Mouse (Mus musculus): ENCODE results near the gene Tex2. TPM values are rescaled to one million over a fixed set of nuclear protein-coding genes. Genes with fewer than 3 reads are reported as not detected.

The Tex2 gene
- polyA plus RNA-seq, 1 experiment = 33.0 TPM

- WGBS = 86% methylated on average over 4 of the region's 4 CpGs
Observed at GRCm38 (mm10) chr11:106485611-106486010, 127.6 kb downstream of the Tex2 start.

DNA sequence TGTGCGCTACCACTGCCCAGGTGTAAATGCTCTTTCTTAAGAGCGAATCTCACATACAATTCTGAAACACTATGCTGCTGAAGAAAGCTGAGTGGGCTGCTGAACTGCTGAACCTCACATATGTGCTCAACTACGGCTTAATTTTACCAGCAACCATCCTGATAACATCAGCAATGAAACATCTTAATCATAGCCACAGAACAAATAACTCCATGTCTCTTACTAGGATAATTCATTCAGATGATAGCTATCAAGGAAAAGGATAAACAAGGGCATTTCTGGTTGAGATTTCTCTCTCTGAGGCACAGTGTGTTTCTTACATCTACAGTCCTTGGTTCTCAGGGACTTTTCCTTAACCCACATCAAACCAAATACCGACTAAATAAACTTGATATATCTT is 128.3 kb downstream of the Tex2 start:
- 91% methylated on average over 4 of the region's 4 CpGs for WGBS

More at GRCm38 (mm10) chr11:106485611-106486010, 127.6 kb downstream of the Tex2 start:
- no peak for DNase-seq
- Histone ChIP-seq H3K4me3 (ENCODE audit: insufficient read depth, low read depth, low read length) (no peak overlapping the region), H3K27ac (ENCODE audit: insufficient read depth, low read depth, low read length) (no peak overlapping the region), H3K4me1 (ENCODE audit: control insufficient read depth, insufficient read depth, low read length) (peaks cover 2% of the 10 kb centered on the region; the same call in 1 of the 2 replicates), H3K36me3 (ENCODE audit: control insufficient read depth, insufficient read depth, low read length) (no peaks in the 10 kb centered on the region), H3K27me3 (replicated peaks; ENCODE audit: control insufficient read depth, insufficient read depth, low read length) (no peaks in the 10 kb centered on the region)
- TF ChIP-seq POLR2A (IDR thresholded peaks at IDR 0.05; ENCODE audit: low read depth, low read length) (no peak), CTCF (conservative IDR thresholded peaks at IDR 0.05; ENCODE audit: insufficient read depth, insufficient read length, low read depth, low read length) (no peak)

GRCm38 (mm10) chr11:106482867-106483266 is 130.4 kb downstream of the Tex2 start:
- TF ChIP-seq CTCF (conservative IDR thresholded peaks at IDR 0.05; ENCODE audit: insufficient read depth, insufficient read length, low read depth, low read length) (no peak), POLR2A (IDR thresholded peaks at IDR 0.05; ENCODE audit: low read depth, low read length) (no peak)
- H3K4me3 ChIP-seq (ENCODE audit: insufficient read depth, low read depth, low read length) = no peak overlapping the region
- peaks cover 11% of the 10 kb centered on the region for H3K4me1 ChIP-seq (ENCODE audit: control insufficient read depth, insufficient read depth, low read length)
- no peaks in the 10 kb centered on the region for H3K27me3 ChIP-seq (replicated peaks; ENCODE audit: control insufficient read depth, insufficient read depth, low read length)
- DNase-seq = no peak
- no peaks in the 10 kb centered on the region for H3K36me3 ChIP-seq (ENCODE audit: control insufficient read depth, insufficient read depth, low read length)
- no peak overlapping the region for H3K27ac ChIP-seq (ENCODE audit: insufficient read depth, low read depth, low read length)
- WGBS = 90% methylated on average over 8 of the region's 8 CpGs

More for the DNA sequence above, 128.3 kb downstream of the Tex2 start:
- DNase-seq = no peak
- no peak overlapping the region for H3K27ac ChIP-seq (ENCODE audit: insufficient read depth, low read depth, low read length)
- no peak for TF ChIP-seq CTCF (conservative IDR thresholded peaks at IDR 0.05; ENCODE audit: insufficient read depth, insufficient read length, low read depth, low read length)
- no peak for TF ChIP-seq POLR2A (IDR thresholded peaks at IDR 0.05; ENCODE audit: low read depth, low read length)
- no peaks in the 10 kb centered on the region for H3K36me3 ChIP-seq (ENCODE audit: control insufficient read depth, insufficient read depth, low read length)
- no peak overlapping the region for H3K4me3 ChIP-seq (ENCODE audit: insufficient read depth, low read depth, low read length)
- H3K4me1 ChIP-seq (ENCODE audit: control insufficient read depth, insufficient read depth, low read length) = peaks cover 7% of the 10 kb centered on the region
- H3K27me3 ChIP-seq (replicated peaks; ENCODE audit: control insufficient read depth, insufficient read depth, low read length) = no peaks in the 10 kb centered on the region

DNA sequence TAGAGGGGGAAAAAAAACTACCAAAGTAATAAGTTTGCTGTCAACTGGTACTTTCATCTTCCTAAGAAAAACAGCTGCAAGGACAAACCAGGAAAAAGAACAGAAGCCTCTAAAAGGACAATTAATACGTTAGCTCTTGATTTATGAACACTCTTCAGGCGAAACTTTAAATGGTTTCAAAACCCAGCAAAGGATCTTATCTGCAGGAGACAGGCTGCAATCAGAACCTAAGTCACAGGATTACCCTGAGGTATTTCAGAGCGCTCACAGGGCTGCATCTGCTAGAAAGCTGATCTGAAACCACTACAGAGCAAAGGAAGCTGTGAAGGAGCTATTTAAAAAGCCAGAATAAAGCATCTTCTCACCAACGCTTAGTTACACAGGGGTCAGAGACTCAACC is 131.6 kb downstream of the Tex2 start:
- DNase-seq = no peak
- Histone ChIP-seq H3K36me3 (ENCODE audit: control insufficient read depth, insufficient read depth, low read length) (no peaks in the 10 kb centered on the region), H3K27ac (ENCODE audit: insufficient read depth, low read depth, low read length) (no peak overlapping the region), H3K4me1 (ENCODE audit: control insufficient read depth, insufficient read depth, low read length) (peaks cover 11% of the 10 kb centered on the region), H3K4me3 (ENCODE audit: insufficient read depth, low read depth, low read length) (no peak overlapping the region), H3K27me3 (replicated peaks; ENCODE audit: control insufficient read depth, insufficient read depth, low read length) (no peaks in the 10 kb centered on the region)
- TF ChIP-seq CTCF (conservative IDR thresholded peaks at IDR 0.05; ENCODE audit: insufficient read depth, insufficient read length, low read depth, low read length) = no peak
- TF ChIP-seq POLR2A (IDR thresholded peaks at IDR 0.05; ENCODE audit: low read depth, low read length) = no peak
- WGBS = 62% methylated on average over 4 of the region's 4 CpGs

DNA sequence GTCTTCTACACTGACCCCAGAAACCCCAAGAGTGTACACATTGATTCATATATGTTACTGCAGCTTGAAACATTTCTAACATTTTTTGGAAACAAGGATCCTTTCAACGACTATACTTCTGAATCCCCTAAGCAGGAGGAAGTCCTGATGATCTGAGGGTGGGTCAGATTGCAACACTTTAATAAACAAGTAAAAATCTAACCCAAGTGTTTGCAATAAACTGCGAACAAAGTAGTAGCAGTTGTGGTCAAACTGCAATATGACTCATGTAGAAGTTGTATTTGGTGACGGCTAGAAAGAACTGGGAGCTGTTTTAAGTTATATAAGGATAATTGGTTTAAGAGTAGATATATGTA is 132.7 kb downstream of the Tex2 start:
- Histone ChIP-seq H3K4me1 (ENCODE audit: control insufficient read depth, insufficient read depth, low read length) (peaks cover 9% of the 10 kb centered on the region), H3K27me3 (replicated peaks; ENCODE audit: control insufficient read depth, insufficient read depth, low read length) (no peaks in the 10 kb centered on the region), H3K27ac (ENCODE audit: insufficient read depth, low read depth, low read length) (no peak overlapping the region), H3K36me3 (ENCODE audit: control insufficient read depth, insufficient read depth, low read length) (no peaks in the 10 kb centered on the region), H3K4me3 (ENCODE audit: insufficient read depth, low read depth, low read length) (no peak overlapping the region)
- no peak for TF ChIP-seq CTCF (conservative IDR thresholded peaks at IDR 0.05; ENCODE audit: insufficient read depth, insufficient read length, low read depth, low read length)
- no peak for TF ChIP-seq POLR2A (IDR thresholded peaks at IDR 0.05; ENCODE audit: low read depth, low read length)
- DNase-seq = no peak
- WGBS = 69% methylated on average over 3 of the region's 3 CpGs

GRCm38 (mm10) chr11:106479619-106480529 is 133.3 kb downstream of the Tex2 start:
- H3K27me3 ChIP-seq (replicated peaks; ENCODE audit: control insufficient read depth, insufficient read depth, low read length) = no peaks in the 10 kb centered on the region
- peak; percentile 48 for DNase-seq
- no peak overlapping the region for H3K27ac ChIP-seq (ENCODE audit: insufficient read depth, low read depth, low read length)
- 52% methylated on average over 9 of the region's 9 CpGs for WGBS
- no peak overlapping the region for H3K4me3 ChIP-seq (ENCODE audit: insufficient read depth, low read depth, low read length)
- H3K4me1 ChIP-seq (ENCODE audit: control insufficient read depth, insufficient read depth, low read length) = peaks cover 9% of the 10 kb centered on the region
- H3K36me3 ChIP-seq (ENCODE audit: control insufficient read depth, insufficient read depth, low read length) = no peaks in the 10 kb centered on the region
- TF ChIP-seq CTCF (conservative IDR thresholded peaks at IDR 0.05; ENCODE audit: insufficient read depth, insufficient read length, low read depth, low read length) (no peak), POLR2A (IDR thresholded peaks at IDR 0.05; ENCODE audit: low read depth, low read length) (no peak)

DNA sequence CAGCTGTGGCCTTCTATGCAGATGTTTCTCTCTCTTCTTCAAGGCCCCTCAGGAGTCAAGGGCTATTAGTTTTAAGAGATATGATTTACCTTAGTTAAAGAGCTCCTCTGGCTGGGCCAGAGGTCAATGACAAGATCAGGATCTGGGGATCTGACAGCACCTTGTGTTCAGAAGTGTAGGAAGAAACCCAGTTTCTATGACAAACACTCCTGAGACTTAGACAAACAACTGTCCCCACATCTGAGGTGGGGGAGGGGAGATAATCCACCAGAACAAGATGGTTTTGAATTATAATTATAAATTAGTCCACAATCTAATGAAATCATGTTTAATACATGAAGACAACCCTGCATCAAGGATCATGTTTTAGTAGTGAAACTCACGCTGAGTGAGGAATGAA is 134.5 kb downstream of the Tex2 start:
- H3K27me3 ChIP-seq (replicated peaks; ENCODE audit: control insufficient read depth, insufficient read depth, low read length) = no peaks in the 10 kb centered on the region
- DNase-seq = no peak
- H3K27ac ChIP-seq (ENCODE audit: insufficient read depth, low read depth, low read length) = no peak overlapping the region
- no peak for TF ChIP-seq POLR2A (IDR thresholded peaks at IDR 0.05; ENCODE audit: low read depth, low read length)
- no peak for TF ChIP-seq CTCF (conservative IDR thresholded peaks at IDR 0.05; ENCODE audit: insufficient read depth, insufficient read length, low read depth, low read length)
- H3K36me3 ChIP-seq (ENCODE audit: control insufficient read depth, insufficient read depth, low read length) = no peaks in the 10 kb centered on the region
- peaks cover 9% of the 10 kb centered on the region for H3K4me1 ChIP-seq (ENCODE audit: control insufficient read depth, insufficient read depth, low read length)
- 64% methylated on average over 1 of the region's 1 CpGs for WGBS
- H3K4me3 ChIP-seq (ENCODE audit: insufficient read depth, low read depth, low read length) = no peak overlapping the region
